Mouse (Mus musculus): Measurements from ENCODE around the gene Gfm2.

Gfm2 gene

DNA sequence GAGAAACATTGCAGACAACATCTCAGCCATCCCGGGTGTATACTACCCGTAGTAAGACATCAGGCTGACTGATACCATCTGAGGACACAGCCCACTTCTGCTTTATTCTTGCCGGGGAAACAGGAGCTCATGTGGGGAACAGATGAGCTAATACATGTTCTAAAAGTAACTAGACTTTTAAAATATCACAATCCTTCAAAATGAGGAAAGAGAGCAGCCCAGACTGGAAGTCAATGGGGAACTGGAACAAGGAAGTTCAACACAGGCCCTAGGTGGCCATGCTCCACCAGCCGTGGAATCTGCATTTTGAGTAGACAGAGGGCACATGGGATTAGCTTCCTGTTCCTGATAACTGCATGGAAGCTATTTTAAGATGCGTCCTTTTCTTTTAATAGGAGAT, 50.0 kb downstream of the Gfm2 start:
- no peak for DNase-seq (ENCODE audit: low read depth)

DNA sequence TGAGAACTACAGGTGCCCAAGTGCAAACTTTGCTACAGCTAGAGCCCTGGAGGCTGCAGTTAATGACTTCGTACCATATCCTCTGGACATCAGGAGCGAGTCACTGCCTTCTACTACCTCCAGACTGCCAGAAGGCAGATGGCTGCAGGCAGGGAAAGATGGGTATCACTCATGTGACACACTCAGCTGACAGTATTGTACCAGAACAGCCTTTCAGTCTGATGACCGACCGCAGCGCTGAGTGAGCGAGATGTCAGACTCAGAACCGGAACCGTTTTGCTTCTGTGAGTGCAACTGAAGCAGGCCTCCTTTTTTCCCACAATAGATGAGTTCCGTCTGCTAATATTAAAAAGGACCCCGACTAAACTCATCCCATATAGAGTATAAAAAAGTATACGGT, 54.9 kb downstream of the Gfm2 start:
- no peak for DNase-seq (ENCODE audit: low read depth)

GRCm38 (mm10) chr13:97193420-97193819, 55.7 kb downstream of the Gfm2 start:
- DNase-seq (ENCODE audit: low read depth), result no peak

- DNase-seq (ENCODE audit: low read depth), result no peak
These were observed 58.6 kb downstream of the Gfm2 start for GRCm38 (mm10) chr13:97196186-97196924.

DNA sequence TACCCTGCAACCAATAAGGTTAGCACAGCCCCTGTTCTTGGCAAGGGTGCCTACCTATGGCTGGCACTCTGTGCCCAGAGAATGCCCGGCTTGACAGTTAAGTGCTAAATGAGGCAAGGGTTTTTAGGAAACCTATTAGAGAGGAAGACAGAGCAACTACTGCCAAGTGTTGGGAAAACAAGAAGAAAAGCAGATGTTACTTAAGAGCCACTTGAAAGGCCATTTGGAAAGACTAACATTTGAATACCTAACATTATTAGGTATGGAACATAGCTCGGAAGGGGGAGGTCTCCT, 59.1 kb downstream of the Gfm2 start:
- DNase-seq (ENCODE audit: low read depth), result no peak

DNA sequence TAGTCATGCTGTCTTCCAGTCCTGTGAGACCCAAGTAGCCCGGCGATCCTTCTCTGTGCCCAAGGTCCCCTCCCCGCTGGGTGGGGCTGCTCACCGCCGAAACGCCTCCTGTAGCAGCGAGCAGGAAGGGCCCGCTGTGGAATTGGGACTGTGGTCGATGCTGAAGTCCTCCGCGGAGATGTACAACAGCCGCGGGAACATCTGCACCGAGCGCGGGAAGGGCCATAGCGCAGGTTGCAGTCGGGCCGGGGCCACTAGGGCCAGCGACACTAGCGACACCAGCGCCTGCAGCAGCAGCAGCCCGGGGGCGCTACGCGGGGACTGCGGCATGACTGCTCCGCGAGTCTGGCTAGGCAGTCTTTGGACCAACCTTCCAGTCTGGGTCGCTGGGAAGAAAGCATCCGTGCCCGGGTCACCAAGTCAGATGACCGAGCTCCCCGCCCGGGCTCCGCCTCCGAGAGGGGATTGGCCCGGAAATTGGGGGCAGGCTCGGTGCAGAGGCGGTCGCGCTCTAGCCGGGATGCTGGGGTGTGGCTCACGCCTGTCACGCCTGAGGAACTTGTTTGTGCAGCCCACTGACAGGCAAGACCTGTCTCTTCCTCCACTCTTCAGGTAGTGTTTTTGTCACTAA, 60.3 kb downstream of the Gfm2 start, which contains the start of gene Hexb:
Hexb (minus strand) TSS at position 426 of the 631 bp plus-strand sequence.
- peak; percentile 86 for DNase-seq (ENCODE audit: low read depth)

DNA sequence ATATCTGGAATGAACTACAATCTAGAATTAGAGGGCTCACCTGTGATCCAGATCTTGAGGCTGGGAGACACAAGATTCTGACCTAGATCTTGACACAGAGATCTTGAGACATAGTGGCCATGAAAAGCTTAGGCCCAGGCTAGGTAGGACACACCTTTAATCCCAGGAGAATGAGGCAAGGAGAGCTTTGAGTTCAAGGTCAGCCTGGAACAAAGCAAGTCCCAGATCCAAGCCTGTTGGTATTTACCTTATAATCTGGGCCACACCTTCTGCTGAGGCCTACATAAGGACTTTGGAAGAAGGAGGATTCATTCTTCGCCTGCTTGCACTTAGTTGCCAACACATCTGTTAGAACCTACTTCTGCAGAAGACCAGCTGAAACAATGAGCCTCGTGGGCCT, 61.4 kb downstream of the Gfm2 start:
- DNase-seq (ENCODE audit: low read depth), result no peak

DNA sequence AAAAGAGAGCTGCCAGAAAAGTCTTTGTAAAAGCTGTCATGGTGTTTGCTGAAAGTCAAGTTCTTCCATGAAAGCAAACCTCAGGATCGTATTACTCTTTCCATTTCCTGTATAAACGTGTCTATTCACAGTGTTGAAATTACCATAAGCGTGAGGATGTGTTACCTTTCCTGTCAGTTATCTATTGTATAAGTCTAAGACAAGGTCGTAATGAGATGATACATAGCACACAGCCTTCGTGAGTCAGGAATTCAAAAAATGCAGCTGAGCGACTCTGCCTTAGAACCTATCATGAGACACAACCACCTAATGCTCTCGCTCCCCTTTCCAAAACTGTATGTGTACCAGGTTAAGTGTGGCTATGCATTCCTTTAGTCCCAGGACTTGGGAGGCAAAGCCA, 63.3 kb downstream of the Gfm2 start:
- DNase-seq (ENCODE audit: low read depth), result no peak

GRCm38 (mm10) chr13:97201896-97202295, 64.2 kb downstream of the Gfm2 start:
- DNase-seq (ENCODE audit: low read depth), result no peak

DNA sequence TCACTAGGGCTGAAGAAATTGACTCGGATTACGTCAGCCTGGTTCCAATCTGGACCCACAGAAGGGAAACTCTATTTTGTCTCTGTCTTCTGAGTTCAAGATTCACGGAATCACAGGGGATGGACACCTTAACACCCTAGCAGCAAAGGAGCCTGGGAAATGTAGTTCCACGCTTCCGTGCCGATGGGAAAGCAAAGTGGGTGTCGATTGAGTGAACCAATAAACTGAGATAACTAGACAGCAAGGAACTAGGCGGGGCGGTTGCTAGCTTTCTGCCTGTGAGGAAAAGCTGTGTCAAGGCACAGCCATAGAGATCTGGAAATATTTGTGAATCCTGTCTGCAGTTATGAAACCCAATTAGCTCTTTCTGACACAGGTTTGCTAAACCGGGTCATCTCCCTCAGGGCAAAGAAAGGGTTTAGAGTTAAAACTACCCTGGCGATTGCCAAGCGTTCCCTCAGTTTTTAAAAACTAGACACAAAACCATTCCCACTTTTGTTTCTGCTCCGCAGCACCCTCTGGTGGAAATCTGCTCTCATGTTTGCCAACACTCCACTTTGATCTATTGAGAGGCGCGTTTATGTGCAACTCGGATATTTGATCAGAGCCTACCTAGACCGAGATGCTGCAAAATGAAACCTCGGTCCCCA, 67.4 kb downstream of the Gfm2 start:
- peak; percentile 91 for DNase-seq (ENCODE audit: low read depth)

DNA sequence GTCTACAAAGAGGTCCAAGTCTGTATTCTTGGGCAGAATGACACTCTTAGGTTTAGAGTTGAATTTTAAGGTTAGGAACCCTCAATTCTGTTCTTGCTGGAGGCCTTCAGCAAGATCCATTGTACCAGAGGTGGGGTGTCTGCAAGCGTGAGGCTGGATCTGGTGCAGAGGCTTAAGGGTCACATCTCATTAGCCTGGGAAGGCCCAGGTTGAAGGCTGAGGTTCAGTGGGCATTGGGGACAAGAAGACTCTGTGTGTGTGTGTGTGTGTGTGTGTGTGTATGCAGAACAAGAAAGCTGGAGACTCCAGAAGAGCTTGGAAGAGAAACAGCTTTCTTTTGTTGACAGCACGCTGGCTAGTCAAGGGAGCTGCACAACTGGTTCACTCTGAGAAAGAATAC, 68.3 kb downstream of the Gfm2 start:
- no peak for DNase-seq (ENCODE audit: low read depth)

DNA sequence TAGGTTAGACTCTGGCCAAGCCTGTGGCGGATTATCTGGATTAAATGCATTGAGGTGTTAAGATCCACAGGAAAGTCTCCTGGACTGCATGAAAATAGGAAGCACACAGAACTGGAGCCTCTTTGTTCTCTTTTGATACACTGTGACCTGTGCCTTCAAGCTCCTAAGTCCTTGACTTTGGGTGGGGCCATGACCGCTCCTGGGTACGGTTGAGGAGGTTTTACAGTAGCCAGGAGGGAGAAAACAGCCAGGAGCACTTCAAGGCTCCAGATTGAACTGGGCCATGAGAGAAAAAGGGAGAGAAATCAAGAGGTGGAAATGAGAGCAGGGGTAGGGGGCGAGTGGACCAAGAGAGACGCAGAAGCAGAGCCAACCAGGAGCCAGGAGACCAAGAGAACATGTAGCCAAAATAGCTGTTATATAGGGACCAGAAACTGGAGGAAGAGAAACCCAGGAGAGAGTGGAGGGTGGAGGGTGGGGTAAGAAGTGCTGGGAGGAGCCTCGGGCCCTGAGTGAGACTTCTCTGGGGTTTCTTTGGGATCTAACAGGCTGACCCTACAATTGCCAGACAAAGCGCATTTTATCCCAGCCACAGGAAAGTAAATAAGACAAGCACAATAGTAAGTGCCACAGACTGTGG, 69.9 kb downstream of the Gfm2 start:
- peak; percentile 25 for DNase-seq (ENCODE audit: low read depth)

DNA sequence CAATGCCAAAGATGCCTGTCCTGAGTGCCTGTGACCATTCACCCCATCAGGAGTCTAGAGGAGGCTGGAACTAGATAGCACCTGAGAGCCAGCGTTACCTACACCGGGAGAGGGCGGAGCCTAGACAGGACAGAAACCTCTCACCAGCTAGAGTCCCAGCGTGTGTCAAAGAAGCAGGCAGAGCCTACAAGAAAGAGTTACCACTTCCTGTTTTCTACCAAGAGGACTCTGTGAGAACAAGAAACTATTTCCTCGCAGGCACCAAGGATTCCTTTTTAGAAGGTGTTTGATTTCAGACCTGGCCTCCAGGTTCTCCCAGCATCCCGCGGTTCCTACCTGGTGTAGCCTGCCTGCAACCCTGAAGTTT, 70.4 kb downstream of the Gfm2 start:
- peak; percentile 90 for DNase-seq (ENCODE audit: low read depth)

DNA sequence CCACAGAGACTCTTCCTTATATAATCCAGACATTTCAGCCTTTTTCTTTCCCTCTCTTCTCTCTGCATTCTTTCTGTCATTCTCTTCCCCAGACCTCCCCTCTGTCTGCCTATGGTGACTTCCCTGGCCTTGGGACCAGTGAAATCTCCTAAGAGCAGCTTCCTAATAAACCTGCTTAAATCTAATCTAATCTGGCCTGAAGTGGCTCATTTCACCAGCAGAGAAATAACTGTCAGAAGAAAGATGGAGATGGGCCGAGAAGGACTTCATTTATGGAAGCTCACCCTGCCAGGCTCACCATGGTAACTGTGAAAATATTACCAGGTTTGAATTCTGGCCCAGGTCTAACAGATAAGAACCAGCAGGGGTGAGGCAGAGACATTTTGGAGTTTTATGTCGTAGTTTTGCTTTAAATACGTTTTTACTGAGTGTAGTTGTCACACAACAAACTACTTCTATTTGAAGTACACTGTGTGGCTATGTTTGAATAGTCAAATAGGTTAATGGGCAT, 70.8 kb downstream of the Gfm2 start:
- DNase-seq (ENCODE audit: low read depth), result peak; percentile 70

GRCm38 (mm10) chr13:97214583-97215268, 77.0 kb downstream of the Gfm2 start:
- DNase-seq (ENCODE audit: low read depth), result no peak

DNA sequence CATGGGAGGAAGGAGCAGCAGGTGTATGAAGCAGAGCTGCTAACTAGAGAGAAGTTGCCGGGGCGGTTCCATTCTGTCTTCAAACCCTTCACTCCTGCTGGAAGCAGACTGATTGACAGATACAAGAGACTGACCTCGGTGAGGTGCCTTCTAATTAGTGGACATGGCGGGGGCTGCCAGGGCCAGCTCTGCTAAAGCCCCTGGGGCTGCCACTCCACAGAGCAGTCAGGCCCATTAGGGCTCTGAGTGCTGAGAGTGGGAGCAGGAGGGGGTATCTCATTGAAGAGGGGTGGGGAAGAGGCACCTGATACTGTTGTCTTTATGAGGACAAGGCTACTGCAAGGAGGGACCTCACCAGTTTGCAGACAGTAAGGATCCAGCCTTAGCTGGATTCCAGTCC, 77.8 kb downstream of the Gfm2 start:
- no peak for DNase-seq (ENCODE audit: low read depth)

DNA sequence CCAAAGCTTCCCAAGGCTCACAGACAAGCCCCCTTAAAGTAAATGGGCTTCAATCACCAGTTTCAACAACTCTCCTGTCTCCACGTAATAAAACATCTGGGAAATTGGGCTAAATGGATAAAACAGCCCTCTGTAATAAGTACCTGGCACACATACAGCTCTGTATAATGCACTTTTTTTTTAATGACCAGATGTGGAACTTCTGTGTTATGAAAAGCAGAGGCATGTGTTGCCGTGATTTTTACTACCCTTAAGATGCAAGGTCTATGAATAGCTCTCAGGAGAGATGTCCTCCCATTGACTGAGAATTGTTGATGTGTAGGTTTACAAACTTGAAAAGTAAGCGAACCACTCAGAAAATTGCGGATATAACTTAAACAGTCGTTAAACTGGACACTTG, 78.5 kb downstream of the Gfm2 start:
- no peak for DNase-seq (ENCODE audit: low read depth)

DNA sequence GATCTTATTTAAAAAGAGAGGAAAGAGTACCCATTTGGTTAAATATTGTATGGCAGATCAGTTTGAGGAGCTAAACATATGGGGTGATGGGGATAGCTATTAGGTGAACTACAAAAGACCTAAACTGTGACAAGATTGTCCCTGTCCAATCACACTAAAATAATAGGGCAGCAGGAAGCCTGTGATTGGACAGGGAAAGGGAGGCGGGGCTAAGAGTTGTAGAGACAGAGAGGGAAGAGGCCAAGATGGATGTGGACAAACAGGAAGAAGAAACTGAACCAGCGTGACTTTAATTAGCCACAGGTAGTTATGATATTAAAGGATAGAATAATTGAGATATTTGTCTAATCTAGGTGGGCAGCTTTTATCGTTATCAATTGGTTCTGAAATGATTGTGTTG, 82.3 kb downstream of the Gfm2 start:
- no peak for DNase-seq (ENCODE audit: low read depth)

DNA sequence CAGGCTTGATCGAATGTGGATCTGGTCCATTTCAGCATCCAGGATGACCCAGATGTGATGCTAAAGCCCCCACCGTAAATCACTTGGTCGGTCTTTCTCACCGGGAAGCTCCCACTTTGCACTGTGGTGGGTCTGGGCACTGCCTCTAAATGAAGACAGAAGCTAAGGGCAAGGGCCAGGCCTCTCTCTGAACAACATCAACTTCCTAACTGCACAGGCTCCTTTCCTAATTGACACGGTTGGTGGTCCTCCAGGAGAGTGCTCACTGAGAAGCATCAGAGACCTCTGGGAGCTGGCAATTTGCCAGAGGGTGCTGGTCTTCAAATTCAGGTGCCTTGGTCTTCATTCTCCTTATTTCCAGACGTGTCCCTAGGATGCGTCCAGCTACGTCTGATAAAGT, 86.1 kb downstream of the Gfm2 start:
- DNase-seq (ENCODE audit: low read depth), result no peak

- no peak for DNase-seq (ENCODE audit: low read depth)
These were observed 86.7 kb downstream of the Gfm2 start for GRCm38 (mm10) chr13:97224341-97224982.

DNA sequence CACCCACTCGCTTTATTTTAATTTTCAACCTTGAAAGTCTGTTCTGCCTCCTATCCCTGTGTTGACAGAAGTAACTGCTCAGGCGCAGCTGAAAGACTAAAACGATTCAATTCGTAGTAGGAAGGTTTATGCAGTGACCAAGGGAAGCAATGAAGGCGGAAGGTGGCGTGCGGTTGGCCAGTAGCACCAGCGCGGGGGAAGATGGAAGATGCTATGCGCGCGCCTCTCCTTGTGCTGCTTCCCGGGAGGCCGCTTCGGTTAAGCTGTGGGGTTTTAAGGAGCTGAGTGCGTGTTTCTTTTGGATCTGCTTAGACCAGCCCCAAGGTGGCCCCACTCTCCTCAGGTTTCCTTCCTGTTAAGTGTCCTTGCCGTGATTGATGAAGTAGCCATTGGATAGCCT, 87.4 kb downstream of the Gfm2 start:
- DNase-seq (ENCODE audit: low read depth), result no peak

- no peak for DNase-seq (ENCODE audit: low read depth)
These were observed 90.1 kb downstream of the Gfm2 start for GRCm38 (mm10) chr13:97227795-97228194.

All from naive thymus-derived CD4-positive, alpha-beta T cell, adult 2 months (primary cell).